Mouse (Mus musculus) embryonic facial prominence, embryonic 14.5 days (tissue): ENCODE data around the gene Gm44502. TPM values are rescaled to one million over a fixed set of nuclear protein-coding genes. Genes with fewer than 3 reads are reported as not detected.
A peak's percentile ranks its signal among the peaks of the same experiment; 100 is the strongest.

ENCODE experiments used
- ATAC-seq: fragments of 200-750 bp; cut with Nextera tagmentation; 2 replicates; pipeline ENCODE4 v1.8.0; 2017; ENCODE audit warnings: low read depth, moderate number of reproducible peaks, moderate TSS enrichment
- DNase-seq: peaks from one replicate; pipeline ENCODE4 v3.0.0-alpha.2; 2015; ENCODE audit warnings: low spot score
- H3K27ac ChIP-seq: fragments of 300-500 bp; sonication (generic); replicated peaks from 2 replicates; pipeline ENCODE4 v1.5.1; 2014; ENCODE audit warnings: low read depth, mild to moderate bottlenecking, low read length, moderate library complexity
- H3K27me3 ChIP-seq: fragments of 300-500 bp; sonication (generic); replicated peaks from 2 replicates; pipeline ENCODE4 v1.6.1; 2014; ENCODE audit warnings: low read length; ENCODE audit not compliant: control insufficient read depth, insufficient read depth
- H3K36me3 ChIP-seq: fragments of 300-500 bp; sonication (generic); 2 replicates; pipeline ENCODE4 v1.6.1; 2014; ENCODE audit warnings: low read length, mixed read lengths; ENCODE audit not compliant: control insufficient read depth, insufficient read depth
- H3K4me1 ChIP-seq: fragments of 300-500 bp; sonication (generic); 2 replicates; pipeline ENCODE4 v1.6.1; 2014; ENCODE audit warnings: antibody characterized with exemption, low read length; ENCODE audit not compliant: control insufficient read depth, insufficient read depth
- H3K4me2 ChIP-seq: fragments of 300-500 bp; sonication (generic); 2 replicates; pipeline ENCODE4 v1.6.1; 2014; ENCODE audit warnings: low read depth, mild to moderate bottlenecking, low read length, moderate library complexity, mixed read lengths
- H3K4me3 ChIP-seq: fragments of 300-500 bp; sonication (generic); 2 replicates; pipeline ENCODE4 v1.5.1; 2014; ENCODE audit warnings: low read depth, mild to moderate bottlenecking, low read length
- H3K9ac ChIP-seq: fragments of 300-500 bp; sonication (generic); 2 replicates; pipeline ENCODE4 v1.6.1; 2014; ENCODE audit warnings: low read depth, mild to moderate bottlenecking, low read length, moderate library complexity, mixed read lengths
- H3K9me3 ChIP-seq: fragments of 300-500 bp; sonication (generic); 2 replicates; pipeline ENCODE4 v1.6.1; 2016; ENCODE audit warnings: low read length; ENCODE audit not compliant: control insufficient read depth
- WGBS: fragments of 180-500 bp; shearing (Covaris S2); extraction: QIAGEN DNeasy Blood & Tissue Kit; methylation state at CpG from one replicate; pipeline ENCODE4 v1.1.7; 2014; 5-methylcytosine and 5-hydroxymethylcytosine counted together
- polyA plus RNA-seq: library from polyadenylated mRNA; unstranded; fragments of >200 nt; fragmentation: Nextera tagmentation; extraction: Ambion mirVana; gene quantifications from 2 replicates; pipeline ENCODE4 v1.2.1, GENCODE M21; 2014

Gm44502 gene
- polyA plus RNA-seq, 1 experiment from 2014 or later: not detected

DNA sequence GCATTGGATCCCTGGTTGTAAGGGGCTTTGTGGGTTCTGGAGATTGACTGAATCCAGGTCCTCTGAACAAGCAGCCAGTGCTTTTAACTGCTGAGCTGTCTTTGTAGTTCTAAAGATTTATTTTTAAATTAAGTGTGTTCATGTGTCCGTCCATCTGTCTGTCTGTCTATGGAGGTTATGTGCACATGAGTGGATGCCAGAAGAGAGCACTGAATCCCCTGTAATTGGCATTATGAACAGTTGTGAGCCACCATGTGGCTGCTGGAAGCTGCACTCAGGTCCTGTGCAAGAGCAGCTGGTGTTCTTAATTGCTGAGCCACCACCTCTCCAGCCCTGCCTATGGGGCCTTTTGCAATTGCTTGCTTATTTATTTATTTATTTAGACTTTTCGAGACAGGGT is 31.4 kb downstream of the Gm44502 start:
- ATAC-seq: no peak
- WGBS: 70% methylated on average over 2 of the region's 2 CpGs
- DNase-seq: peak; percentile 6

DNA sequence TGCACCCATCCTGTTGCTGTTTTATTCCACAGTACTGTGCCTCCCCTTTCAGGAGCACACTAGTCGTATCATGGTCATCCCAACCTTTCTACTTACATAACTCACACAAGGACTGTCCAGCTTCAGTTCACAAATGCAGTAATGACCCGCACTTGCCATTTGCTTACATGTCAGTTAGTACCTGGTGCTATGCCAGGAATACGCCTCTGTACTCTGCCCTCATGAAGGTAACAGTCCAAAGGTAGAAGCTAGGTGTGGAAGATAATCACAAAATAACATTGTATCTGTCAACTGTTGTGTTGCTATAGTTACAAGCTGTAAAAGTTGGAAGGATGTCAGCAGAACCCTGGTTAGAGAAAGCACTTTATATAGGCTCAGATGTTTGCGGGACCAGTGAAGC is 32.6 kb downstream of the Gm44502 start:
- 89% methylated on average over 4 of the region's 4 CpGs for WGBS
- ATAC-seq: no peak
- no peaks in the 10 kb centered on the region for H3K36me3 ChIP-seq

More for the DNA sequence above, 31.4 kb downstream of the Gm44502 start:
- Histone ChIP-seq H3K27ac (no peak overlapping the region), H3K36me3 (no peaks in the 10 kb centered on the region), H3K9ac (no peak overlapping the region), H3K9me3 (no peaks in the 10 kb centered on the region), H3K4me2 (no peak overlapping the region), H3K27me3 (no peaks in the 10 kb centered on the region), H3K4me1 (no peaks in the 10 kb centered on the region), H3K4me3 (no peak overlapping the region)

DNA sequence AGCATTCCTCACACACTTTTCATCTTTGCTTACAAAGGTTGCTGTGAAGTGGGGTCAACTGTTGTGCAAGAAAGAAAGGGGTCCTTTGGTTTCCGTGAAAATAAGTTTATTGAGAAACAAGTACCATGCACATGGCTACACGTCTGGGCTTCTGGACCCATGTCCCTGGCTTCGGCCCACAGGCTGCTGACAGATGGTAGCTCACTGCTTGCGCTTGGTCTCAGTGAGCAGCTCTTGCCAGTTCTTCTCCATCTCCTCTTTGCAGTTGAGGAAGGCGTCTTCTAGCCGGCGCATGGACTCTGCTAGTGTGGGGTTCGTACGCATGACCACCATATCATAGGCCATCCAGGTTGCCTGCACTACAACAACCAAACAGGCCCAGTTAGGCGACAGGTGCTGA is 39.4 kb downstream of the Gm44502 start:
- DNase-seq: no peak
- H3K9me3 ChIP-seq: no peaks in the 10 kb centered on the region
- H3K27me3 ChIP-seq: no peaks in the 10 kb centered on the region
- H3K27ac ChIP-seq: no peak overlapping the region
- 90% methylated on average over 10 of the region's 10 CpGs for WGBS
- no peak overlapping the region for H3K9ac ChIP-seq
- no peaks in the 10 kb centered on the region for H3K36me3 ChIP-seq
- ATAC-seq: no peak
- H3K4me2 ChIP-seq: no peak overlapping the region
- H3K4me3 ChIP-seq: no peak overlapping the region
- H3K4me1 ChIP-seq: no peaks in the 10 kb centered on the region

More for the DNA sequence above, 32.6 kb downstream of the Gm44502 start:
- Histone ChIP-seq H3K4me1 (no peaks in the 10 kb centered on the region), H3K9me3 (no peaks in the 10 kb centered on the region), H3K27ac (no peak overlapping the region), H3K4me2 (no peak overlapping the region), H3K27me3 (no peaks in the 10 kb centered on the region), H3K4me3 (no peak overlapping the region), H3K9ac (no peak overlapping the region)
- no peak for DNase-seq

DNA sequence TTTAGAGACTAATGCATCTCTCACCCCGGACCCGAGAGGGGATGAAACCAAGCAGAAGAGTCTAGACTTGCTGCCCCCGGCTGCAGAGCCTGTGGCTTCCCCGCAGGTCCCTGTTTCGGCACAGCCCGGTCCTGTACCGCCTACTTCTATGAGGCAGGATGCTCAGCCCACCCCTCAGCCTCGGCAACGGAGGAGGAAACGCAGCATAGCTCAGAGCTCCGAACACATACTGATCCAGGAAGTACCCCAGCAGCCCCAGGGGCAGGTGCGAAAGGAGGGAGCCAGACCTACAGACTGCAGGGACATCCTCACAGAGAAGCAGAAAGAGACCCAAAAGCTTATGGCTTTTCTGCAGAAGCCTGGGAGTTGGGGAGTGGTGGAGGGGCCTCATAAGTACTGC is 42.4 kb downstream of the Gm44502 start:
- 39% methylated on average over 12 of the region's 12 CpGs for WGBS
- no peak overlapping the region for H3K9ac ChIP-seq
- H3K27me3 ChIP-seq: no peaks in the 10 kb centered on the region
- no peak overlapping the region for H3K4me2 ChIP-seq
- DNase-seq (no peak), ATAC-seq (no peak)
- H3K9me3 ChIP-seq: no peaks in the 10 kb centered on the region
- no peak overlapping the region for H3K27ac ChIP-seq
- H3K4me1 ChIP-seq: no peaks in the 10 kb centered on the region
- H3K36me3 ChIP-seq: no peaks in the 10 kb centered on the region
- no peak overlapping the region for H3K4me3 ChIP-seq

GRCm38 (mm10) chr15:89384617-89385016 is 44.9 kb downstream of the Gm44502 start, which contains the start of gene Klhdc7b:
Klhdc7b (plus strand) TSS chr15:89384917.
- no peak within 1 kb of the TSS for H3K4me2 ChIP-seq
- no peaks in the 10 kb centered on the region for H3K9me3 ChIP-seq
- no peak within 1 kb of the TSS for H3K9ac ChIP-seq
- H3K36me3 ChIP-seq: no peaks in the 10 kb centered on the region
- H3K4me1 ChIP-seq: no peaks in the 10 kb centered on the region
- peaks cover 16% of the 10 kb centered on the region for H3K27me3 ChIP-seq
- WGBS: 77% methylated on average over 7 of the region's 7 CpGs
- H3K4me3 ChIP-seq: no peak within 1 kb of the TSS
- H3K27ac ChIP-seq: no peak within 1 kb of the TSS
- ATAC-seq (no peak), DNase-seq (no peak)

DNA sequence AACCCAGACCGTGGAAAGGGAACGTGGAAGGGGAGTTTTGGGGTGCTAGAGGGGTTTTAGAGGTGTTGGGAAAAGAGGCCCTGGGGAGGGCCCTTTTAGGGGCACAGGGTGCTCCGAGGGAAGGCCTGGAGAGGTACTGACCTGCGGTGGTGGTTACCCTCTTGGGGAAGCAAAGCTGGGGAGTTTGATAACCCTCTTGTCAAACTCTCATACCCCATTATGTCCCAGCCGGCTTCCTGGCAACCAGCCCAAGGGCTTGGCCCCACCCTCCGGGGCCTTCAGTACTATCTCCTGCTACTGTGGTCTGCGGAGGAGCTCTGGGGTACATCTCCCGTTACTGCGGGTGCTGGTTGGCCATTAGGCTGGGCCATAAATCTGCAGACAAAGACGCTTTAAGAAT is 50.1 kb downstream of the Gm44502 start:
- Histone ChIP-seq H3K4me2 (peak overlapping the region; percentile 71), H3K27ac (no peak overlapping the region), H3K36me3 (no peaks in the 10 kb centered on the region), H3K9me3 (no peaks in the 10 kb centered on the region), H3K9ac (no peak overlapping the region), H3K4me3 (peak overlapping the region; percentile 39), H3K27me3 (peaks cover 59% of the 10 kb centered on the region), H3K4me1 (peaks cover 13% of the 10 kb centered on the region; the same call in 1 of the 2 replicates)
- ATAC-seq (no peak), DNase-seq (no peak)
- 15% methylated on average over 10 of the region's 10 CpGs for WGBS

- DNase-seq (no peak), ATAC-seq (no peak)
- H3K4me3 ChIP-seq: peak within 1 kb of the TSS; percentile 39
- H3K4me2 ChIP-seq: peak within 1 kb of the TSS; percentile 71
- H3K4me1 ChIP-seq: peaks cover 17% of the 10 kb centered on the region; the same call in 1 of the 2 replicates
- H3K27me3 ChIP-seq: peaks cover 59% of the 10 kb centered on the region
- under 1% methylated on average over 28 of the region's 33 CpGs for WGBS
- H3K9me3 ChIP-seq: no peaks in the 10 kb centered on the region
- H3K27ac ChIP-seq: no peak within 1 kb of the TSS
- H3K9ac ChIP-seq: peak within 1 kb of the TSS; percentile 45
- H3K36me3 ChIP-seq: no peaks in the 10 kb centered on the region
Measured at GRCm38 (mm10) chr15:89378831-89379401, 50.6 kb downstream of the Gm44502 start, which contains the start of gene Odf3b. Odf3b (minus strand) TSS chr15:89379282.

DNA sequence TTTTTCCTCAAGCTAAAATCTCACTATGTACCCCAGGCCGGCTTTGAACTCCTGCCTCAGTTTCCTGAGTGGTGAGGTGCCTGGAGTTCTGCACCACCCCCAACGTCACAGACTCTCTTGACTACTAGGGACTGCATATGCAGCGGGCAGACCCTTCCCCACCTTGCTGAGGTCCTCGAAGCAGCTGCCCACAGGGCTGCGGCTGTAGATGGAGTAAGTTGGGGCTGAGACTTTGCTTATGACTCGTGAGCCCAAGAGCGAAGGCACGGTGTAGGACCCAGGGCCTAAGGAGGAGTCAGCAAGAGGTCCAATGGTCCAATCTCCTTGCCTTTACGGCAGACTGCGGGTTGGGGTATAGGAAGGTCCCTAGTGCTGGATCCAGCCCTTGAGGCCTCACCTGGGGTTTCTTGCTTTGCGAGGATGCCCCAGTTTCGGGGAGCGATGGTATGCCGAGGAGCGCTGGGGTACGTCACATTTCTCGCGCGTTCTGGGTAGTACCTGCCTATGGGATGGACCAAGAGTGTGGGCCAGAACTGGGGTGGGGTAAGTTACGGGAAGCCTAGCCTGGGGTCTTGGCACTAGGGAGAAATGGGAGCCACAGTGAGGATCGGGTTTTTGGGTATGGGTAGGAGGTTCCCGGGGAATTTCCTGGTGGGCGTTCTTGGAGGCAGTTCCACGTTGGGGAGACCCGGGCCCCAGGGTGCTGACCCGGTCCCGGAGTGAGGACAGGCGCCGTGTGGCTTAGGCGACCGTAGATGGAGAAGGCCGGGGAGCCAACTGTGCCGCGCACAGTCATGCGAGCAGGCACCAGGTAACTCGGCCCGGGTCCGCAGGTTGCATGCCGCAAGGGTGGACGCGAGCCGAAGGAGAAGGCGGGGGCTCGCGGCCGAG is 51.3 kb downstream of the Gm44502 start:
- Histone ChIP-seq H3K27me3 (peaks cover 59% of the 10 kb centered on the region), H3K27ac (no peak overlapping the region), H3K4me3 (peak overlapping the region; percentile 39), H3K4me1 (peaks cover 17% of the 10 kb centered on the region; the same call in 1 of the 2 replicates), H3K9me3 (no peaks in the 10 kb centered on the region), H3K36me3 (no peaks in the 10 kb centered on the region), H3K9ac (peak overlapping the region; percentile 45), H3K4me2 (peak overlapping the region; percentile 71)
- DNase-seq (no peak), ATAC-seq (no peak)
- 12% methylated on average over 34 of the region's 46 CpGs for WGBS
